Mouse (Mus musculus): Measurements from ENCODE around the gene Lix1l.
"Not testable (repeated sequence)": the region's sequence is repeated elsewhere in the genome, so short reads cannot be mapped to it uniquely, and the experiment has no call there.

Gene Lix1l

GRCm38 (mm10) chr3:96593374-96593773, 7.6 kb upstream of the Lix1l start:
- no peak for DNase-seq

- DNase-seq = peak; percentile 95
Observed at GRCm38 (mm10) chr3:96593790-96594560, 7.0 kb upstream of the Lix1l start, which contains the start of gene Polr3gl. Polr3gl (minus strand) TSS chr3:96594181.

- no peak for DNase-seq
Observed at GRCm38 (mm10) chr3:96594851-96595250, 6.1 kb upstream of the Lix1l start.

- DNase-seq = no peak
Observed at GRCm38 (mm10) chr3:96595661-96596060, 5.3 kb upstream of the Lix1l start.

- DNase-seq = peak in 1 of 2 experiments; percentile 32
Observed at GRCm38 (mm10) chr3:96596228-96596707, 4.7 kb upstream of the Lix1l start, which contains the start of gene Ankrd34a. Ankrd34a (plus strand) TSS chr3:96596636.

- DNase-seq = no peak
Observed at GRCm38 (mm10) chr3:96596855-96597254, 4.1 kb upstream of the Lix1l start.

GRCm38 (mm10) chr3:96597435-96597891, 3.5 kb upstream of the Lix1l start:
- DNase-seq = no peak

GRCm38 (mm10) chr3:96598156-96599068, 2.5 kb upstream of the Lix1l start:
- DNase-seq = peak; percentile 8 to 29

- no peak for DNase-seq
Observed at GRCm38 (mm10) chr3:96599069-96599393, 1.9 kb upstream of the Lix1l start.

- DNase-seq = no peak
Observed at GRCm38 (mm10) chr3:96599411-96599810, 1.5 kb upstream of the Lix1l start.

GRCm38 (mm10) chr3:96601251-96601787, 370 bp downstream of the Lix1l start:
- no peak for DNase-seq

- DNase-seq = no peak
Observed at GRCm38 (mm10) chr3:96601941-96602703, 1.2 kb downstream of the Lix1l start.

GRCm38 (mm10) chr3:96602704-96603084, 1.7 kb downstream of the Lix1l start:
- no peak for DNase-seq

- no peak for DNase-seq
Observed at GRCm38 (mm10) chr3:96603311-96603710, 2.4 kb downstream of the Lix1l start.

GRCm38 (mm10) chr3:96606007-96606406, 5.1 kb downstream of the Lix1l start:
- DNase-seq = not testable (repeated sequence)

GRCm38 (mm10) chr3:96606618-96607017, 5.7 kb downstream of the Lix1l start:
- DNase-seq = no peak

GRCm38 (mm10) chr3:96617941-96618340, 17.0 kb downstream of the Lix1l start:
- no peak for DNase-seq

GRCm38 (mm10) chr3:96623201-96623600, 22.3 kb downstream of the Lix1l start:
- no peak for DNase-seq

- peak; percentile 91 to 92 for DNase-seq
Observed at GRCm38 (mm10) chr3:96629729-96630600, 29.0 kb downstream of the Lix1l start, which contains the start of gene Rbm8a. Rbm8a (plus strand) TSS chr3:96629933.

GRCm38 (mm10) chr3:96632058-96632457, 31.1 kb downstream of the Lix1l start:
- no peak for DNase-seq

- no peak for DNase-seq
Observed at GRCm38 (mm10) chr3:96634015-96634414, 33.1 kb downstream of the Lix1l start.

Data from thymus, postnatal 36 days (tissue).